Mouse (Mus musculus) heart, embryonic 11.5 days (tissue): ENCODE measurements around the gene Il21r. TPM values are rescaled to one million over a fixed set of nuclear protein-coding genes. Genes with fewer than 3 reads are reported as not detected.

Experiments
- ATAC-seq: fragments of 200-750 bp; cut with Nextera tagmentation; replicated peaks from 2 replicates; pipeline ENCODE4 v1.8.0; 2017; ENCODE audit warnings: moderate library complexity; ENCODE audit not compliant: insufficient number of reproducible peaks, low FRiP score, low TSS enrichment
- H3K27ac ChIP-seq: fragments of 300-500 bp; sonication (generic); 2 replicates; pipeline ENCODE4 v1.5.1; 2014; ENCODE audit warnings: mild to moderate bottlenecking, low read depth, low read length
- H3K27me3 ChIP-seq: fragments of 300-500 bp; sonication (generic); 2 replicates; pipeline ENCODE4 v1.6.1; 2014; ENCODE audit warnings: mild to moderate bottlenecking, low read length, mixed read lengths; ENCODE audit not compliant: control insufficient read depth, insufficient read depth
- H3K36me3 ChIP-seq: fragments of 300-500 bp; sonication (generic); 2 replicates; pipeline ENCODE4 v1.6.1; 2014; ENCODE audit warnings: mild to moderate bottlenecking, low read length, moderate library complexity, mixed read lengths; ENCODE audit not compliant: control insufficient read depth, insufficient read depth
- H3K4me1 ChIP-seq: fragments of 300-500 bp; sonication (generic); 2 replicates; pipeline ENCODE4 v1.6.1; 2014; ENCODE audit warnings: low read length; ENCODE audit not compliant: control insufficient read depth, insufficient read depth
- H3K4me2 ChIP-seq: fragments of 300-500 bp; sonication (generic); 2 replicates; pipeline ENCODE4 v1.6.1; 2014; ENCODE audit warnings: mild to moderate bottlenecking, moderate library complexity
- H3K4me3 ChIP-seq: fragments of 300-500 bp; sonication (generic); 2 replicates; pipeline ENCODE4 v1.5.1; 2014; ENCODE audit warnings: low read depth, low read length
- H3K9ac ChIP-seq: fragments of 300-500 bp; sonication (generic); 2 replicates; pipeline ENCODE4 v1.6.1; 2014; ENCODE audit warnings: mild to moderate bottlenecking, low read depth, low read length, moderate library complexity
- H3K9me3 ChIP-seq: fragments of 300-500 bp; sonication (generic); replicated peaks from 2 replicates; pipeline ENCODE4 v1.6.1; 2016; ENCODE audit warnings: low read length; ENCODE audit not compliant: control insufficient read depth
- WGBS: fragments of 180-500 bp; shearing (Covaris S2); extraction: QIAGEN DNeasy Blood & Tissue Kit; methylation state at CpG from one replicate; pipeline ENCODE4 v1.1.7; 2014; ENCODE audit not compliant: insufficient replicate concordance; 5-methylcytosine and 5-hydroxymethylcytosine counted together
- polyA plus RNA-seq: library from polyadenylated mRNA; unstranded; fragments of >200 nt; fragmentation: Nextera tagmentation; extraction: Ambion mirVana; gene quantifications from 2 replicates; pipeline ENCODE4 v1.2.1, GENCODE M21; 2014

Il21r gene
- polyA plus RNA-seq, 1 experiment from 2014 or later = 0.10 TPM

GRCm38 (mm10) chr7:125630989-125631388 lies 27.8 kb downstream of the Il21r start:
- H3K27me3 ChIP-seq = no peaks in the 10 kb centered on the region
- peaks cover 3% of the 10 kb centered on the region; the same call in 1 of the 2 replicates for H3K4me1 ChIP-seq
- H3K27ac ChIP-seq = no peak overlapping the region
- H3K9me3 ChIP-seq = peaks cover 4% of the 10 kb centered on the region; the same call in 1 of the 2 replicates
- 85% methylated on average over 3 of the region's 3 CpGs for WGBS
- no peak overlapping the region for H3K9ac ChIP-seq
- no peak for ATAC-seq
- no peaks in the 10 kb centered on the region for H3K36me3 ChIP-seq
- H3K4me2 ChIP-seq = no peak overlapping the region
- no peak overlapping the region for H3K4me3 ChIP-seq

GRCm38 (mm10) chr7:125637220-125638140 lies 34.3 kb downstream of the Il21r start:
- no peak for ATAC-seq
- peaks cover 7% of the 10 kb centered on the region; the same call in 1 of the 2 replicates for H3K4me1 ChIP-seq
- no peak overlapping the region for H3K9ac ChIP-seq
- no peak overlapping the region for H3K27ac ChIP-seq
- 73% methylated on average over 8 of the region's 8 CpGs for WGBS
- no peaks in the 10 kb centered on the region for H3K9me3 ChIP-seq
- no peaks in the 10 kb centered on the region for H3K27me3 ChIP-seq
- no peak overlapping the region for H3K4me2 ChIP-seq
- H3K36me3 ChIP-seq = peaks cover 20% of the 10 kb centered on the region
- H3K4me3 ChIP-seq = no peak overlapping the region

- no peak overlapping the region for H3K9ac ChIP-seq
- ATAC-seq = no peak
- 81% methylated on average over 6 of the region's 6 CpGs for WGBS
- H3K9me3 ChIP-seq = no peaks in the 10 kb centered on the region
- H3K36me3 ChIP-seq = peaks cover 27% of the 10 kb centered on the region
- H3K4me1 ChIP-seq = peaks cover 5% of the 10 kb centered on the region; the same call in 1 of the 2 replicates
- no peak overlapping the region for H3K4me3 ChIP-seq
- H3K27ac ChIP-seq = no peak overlapping the region
- H3K4me2 ChIP-seq = no peak overlapping the region
- no peaks in the 10 kb centered on the region for H3K27me3 ChIP-seq
Observed at GRCm38 (mm10) chr7:125638376-125638775, 35.1 kb downstream of the Il21r start.

GRCm38 (mm10) chr7:125638870-125639386 lies 35.7 kb downstream of the Il21r start:
- H3K4me1 ChIP-seq = peaks cover 5% of the 10 kb centered on the region; the same call in 1 of the 2 replicates
- no peaks in the 10 kb centered on the region for H3K9me3 ChIP-seq
- H3K4me2 ChIP-seq = no peak overlapping the region
- H3K9ac ChIP-seq = no peak overlapping the region
- H3K4me3 ChIP-seq = no peak overlapping the region
- ATAC-seq = no peak
- H3K27ac ChIP-seq = no peak overlapping the region
- H3K36me3 ChIP-seq = peaks cover 32% of the 10 kb centered on the region
- WGBS = 40% methylated on average over 9 of the region's 9 CpGs
- no peaks in the 10 kb centered on the region for H3K27me3 ChIP-seq

GRCm38 (mm10) chr7:125643880-125644279 lies 40.7 kb downstream of the Il21r start:
- H3K27ac ChIP-seq = no peak overlapping the region
- no peak overlapping the region for H3K9ac ChIP-seq
- peaks cover 5% of the 10 kb centered on the region; the same call in 1 of the 2 replicates for H3K4me1 ChIP-seq
- H3K4me2 ChIP-seq = no peak overlapping the region
- no peak overlapping the region for H3K4me3 ChIP-seq
- H3K9me3 ChIP-seq = no peaks in the 10 kb centered on the region
- peaks cover 76% of the 10 kb centered on the region for H3K36me3 ChIP-seq
- ATAC-seq = no peak
- 86% methylated on average over 6 of the region's 6 CpGs for WGBS
- no peaks in the 10 kb centered on the region for H3K27me3 ChIP-seq

- Histone ChIP-seq H3K9ac (no peak overlapping the region), H3K4me2 (no peak overlapping the region), H3K4me3 (no peak overlapping the region), H3K36me3 (peaks cover 80% of the 10 kb centered on the region), H3K27me3 (no peaks in the 10 kb centered on the region), H3K4me1 (peaks cover 5% of the 10 kb centered on the region; the same call in 1 of the 2 replicates), H3K27ac (no peak overlapping the region), H3K9me3 (no peaks in the 10 kb centered on the region)
- WGBS = 88% methylated on average over 7 of the region's 7 CpGs
- no peak for ATAC-seq
Observed at GRCm38 (mm10) chr7:125645413-125645812, 42.2 kb downstream of the Il21r start.

GRCm38 (mm10) chr7:125649013-125649412 lies 45.8 kb downstream of the Il21r start:
- Histone ChIP-seq H3K9ac (no peak overlapping the region), H3K36me3 (peaks cover 68% of the 10 kb centered on the region), H3K4me3 (no peak overlapping the region), H3K9me3 (no peaks in the 10 kb centered on the region), H3K27me3 (no peaks in the 10 kb centered on the region), H3K4me1 (no peaks in the 10 kb centered on the region), H3K4me2 (no peak overlapping the region), H3K27ac (no peak overlapping the region)
- WGBS = 92% methylated on average over 1 of the region's 1 CpGs
- no peak for ATAC-seq

- Histone ChIP-seq H3K36me3 (peaks cover 68% of the 10 kb centered on the region), H3K4me1 (no peaks in the 10 kb centered on the region), H3K9ac (no peak overlapping the region), H3K4me3 (no peak overlapping the region), H3K9me3 (no peaks in the 10 kb centered on the region), H3K27me3 (no peaks in the 10 kb centered on the region), H3K4me2 (no peak overlapping the region), H3K27ac (no peak overlapping the region)
- ATAC-seq = no peak
- 88% methylated on average over 6 of the region's 6 CpGs for WGBS
Observed at GRCm38 (mm10) chr7:125657511-125657910, 54.3 kb downstream of the Il21r start.
